Comparison of ENCODE assay signal across 19 mouse cellular contexts in the genomic region with DNA sequence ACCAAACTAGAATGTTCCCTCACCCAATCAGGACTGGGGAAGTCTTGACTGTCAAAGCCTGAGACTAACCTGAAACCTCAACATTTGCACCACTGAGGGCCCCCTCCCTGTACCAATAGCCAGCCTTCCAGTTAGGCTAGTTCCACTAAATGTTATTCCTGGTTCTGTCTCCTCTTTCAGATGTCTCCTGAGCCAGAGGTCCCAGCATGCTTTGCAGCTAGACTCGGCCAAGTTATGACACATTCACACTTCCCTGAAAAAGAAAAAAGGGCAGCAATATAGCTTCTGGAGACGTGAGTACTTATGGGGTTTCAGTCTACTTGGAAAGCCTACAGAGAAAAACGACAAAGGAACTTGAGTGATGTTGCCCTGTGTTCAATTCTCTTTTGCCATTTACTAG.
"Had no signal": no experiment of that assay in that cellular context is flagged by ENCODE, and none has a peak within 500 bp of the region (broad histone marks: within the 10 kb centered on the region; RNA-seq: fewer than 3 reads in every experiment).

No protein-coding gene starts in this region.

- H3K36me3 ChIP-seq: limb, embryonic 10.5 days; limb, embryonic 13.5 days; liver, embryonic 12.5 days; liver, embryonic 15.5 days; midbrain, embryonic 13.5 days had no signal

- H3K4me3 ChIP-seq: layer of hippocampus, adult 2 months; limb, embryonic 10.5 days; limb, embryonic 13.5 days; liver, embryonic 12.5 days; liver, embryonic 15.5 days; midbrain, embryonic 13.5 days had no signal

- H3K9ac ChIP-seq: limb, embryonic 13.5 days; liver, embryonic 12.5 days; liver, embryonic 15.5 days; midbrain, embryonic 13.5 days had no signal

- H3K27me3 ChIP-seq: limb, embryonic 13.5 days; liver, embryonic 12.5 days; liver, embryonic 15.5 days; midbrain, embryonic 13.5 days had no signal

- H3K4me1 ChIP-seq: liver, embryonic 12.5 days; liver, embryonic 15.5 days; midbrain, embryonic 13.5 days had no signal

- ATAC-seq: intestine, postnatal 0 days; liver, embryonic 12.5 days; midbrain, embryonic 13.5 days; midbrain, embryonic 16.5 days had no signal

- H3K4me2 ChIP-seq: limb, embryonic 13.5 days; liver, embryonic 12.5 days; liver, embryonic 15.5 days; midbrain, embryonic 13.5 days had no signal

- H3K27ac ChIP-seq: kidney, postnatal 0 days; layer of hippocampus, adult 2 months; limb, embryonic 10.5 days; limb, embryonic 13.5 days; liver, embryonic 12.5 days; liver, embryonic 15.5 days; macrophage; midbrain, embryonic 13.5 days; stomach, postnatal 0 days had no signal

- DNase-seq: kidney, adult 2 months; kidney, postnatal 25 days; layer of hippocampus, adult 9-11 months; liver; lung, adult 18-20 months; thymus, adult 2 months; thymus, postnatal 14 days; thymus, postnatal 4 days had no signal

- H3K9me3 ChIP-seq: limb, embryonic 10.5 days; limb, embryonic 13.5 days; liver, embryonic 12.5 days; liver, embryonic 15.5 days; midbrain, embryonic 13.5 days had no signal
